Mouse (Mus musculus): ENCODE data around the gene Gm10775.

DNA sequence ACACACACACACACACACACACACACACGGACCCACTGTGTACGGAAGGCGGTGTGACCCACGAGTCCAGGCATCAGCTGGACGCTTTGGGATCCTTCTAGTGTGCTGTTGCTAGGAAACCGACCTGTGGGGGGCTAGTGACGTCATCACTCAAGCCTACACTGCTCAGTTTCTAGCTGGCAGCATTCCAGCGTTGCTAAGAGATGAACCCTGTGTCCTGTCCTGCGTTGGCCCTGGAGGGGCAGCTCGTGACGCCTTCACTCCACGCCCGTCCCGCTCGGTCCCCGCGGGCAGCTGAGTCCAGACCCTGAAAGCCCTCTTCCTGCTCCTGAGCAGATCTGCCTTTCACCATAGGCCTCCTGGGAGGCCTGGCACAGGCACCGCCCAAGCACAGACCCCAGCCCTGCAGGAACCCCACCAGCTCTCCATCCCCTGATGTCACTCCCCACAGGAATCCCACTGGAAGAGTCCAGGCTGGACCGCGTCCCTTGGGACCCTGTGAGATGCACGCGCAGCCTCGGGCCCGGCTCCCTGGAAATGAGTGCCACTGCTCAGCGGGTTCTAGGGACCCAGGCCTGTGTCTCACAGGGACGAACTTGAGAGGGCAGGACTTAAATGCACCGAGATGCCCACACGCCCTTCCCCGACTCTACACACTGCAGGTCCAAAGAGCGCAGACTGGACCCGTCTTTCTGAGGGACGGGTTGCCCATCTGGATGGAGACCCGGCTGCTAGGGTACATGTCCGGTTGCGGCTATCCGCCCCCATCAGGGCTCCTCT lies 974 bp upstream of the Gm10775 start:
- no peak for TF ChIP-seq CTCF (IDR thresholded peaks at IDR 0.05; ENCODE audit: low read depth)
- TF ChIP-seq EP300 (IDR thresholded peaks at IDR 0.05; ENCODE audit: low read depth), result no peak

All from heart, postnatal 0 days (tissue).